Mouse (Mus musculus) forebrain, embryonic 14.5 days (tissue): ENCODE measurements around the gene Fam114a2. TPM values are rescaled to one million over a fixed set of nuclear protein-coding genes. Genes with fewer than 3 reads are reported as not detected.
"Not testable (repeated sequence)": the region's sequence is repeated elsewhere in the genome, so short reads cannot be mapped to it uniquely, and the experiment has no call there.

ENCODE experiments used
- ATAC-seq: fragments of 200-750 bp; cut with Nextera tagmentation; 2 replicates; pipeline ENCODE4 v1.8.0; 2017; ENCODE audit warnings: mild to moderate bottlenecking, moderate library complexity
- DNase-seq: peaks from one replicate; pipeline ENCODE4 v3.0.0-alpha.2; 2015; ENCODE audit warnings: low spot score
- H3K27ac ChIP-seq: fragments of 300-500 bp; sonication (generic); 2 replicates; pipeline ENCODE4 v1.5.1; 2014; ENCODE audit warnings: low read depth, mild to moderate bottlenecking, control low read depth, low read length, moderate library complexity
- H3K27me3 ChIP-seq: fragments of 300-500 bp; sonication (generic); replicated peaks from 2 replicates; pipeline ENCODE4 v1.6.1; 2014; ENCODE audit warnings: low read length, control low read depth, mixed read lengths; ENCODE audit not compliant: control insufficient read depth, insufficient read depth
- H3K36me3 ChIP-seq: fragments of 300-500 bp; sonication (generic); 2 replicates; pipeline ENCODE4 v1.6.1; 2014; ENCODE audit warnings: low read length, control low read depth; ENCODE audit not compliant: control insufficient read depth, insufficient read depth
- H3K4me1 ChIP-seq: fragments of 300-500 bp; sonication (generic); 2 replicates; pipeline ENCODE4 v1.6.1; 2014; ENCODE audit warnings: antibody characterized with exemption, low read length, control low read depth; ENCODE audit not compliant: control insufficient read depth, insufficient read depth
- H3K4me2 ChIP-seq: fragments of 300-500 bp; sonication (generic); 2 replicates; pipeline ENCODE4 v1.6.1; 2014; ENCODE audit warnings: mild to moderate bottlenecking, control low read depth, low read length
- H3K4me3 ChIP-seq: fragments of 300-500 bp; sonication (generic); 2 replicates; pipeline ENCODE4 v1.5.1; 2014; ENCODE audit warnings: low read depth, low read length, control low read depth
- H3K9ac ChIP-seq: fragments of 300-500 bp; sonication (generic); 2 replicates; pipeline ENCODE4 v1.6.1; 2014; ENCODE audit warnings: mild to moderate bottlenecking, low read length, control low read depth, moderate library complexity
- H3K9me3 ChIP-seq: fragments of 300-500 bp; sonication (generic); replicated peaks from 2 replicates; pipeline ENCODE4 v1.6.1; 2016; ENCODE audit warnings: low read length, control low read depth, mixed read lengths; ENCODE audit not compliant: control insufficient read depth
- WGBS: fragments of 180-500 bp; shearing (Covaris S2); extraction: QIAGEN DNeasy Blood & Tissue Kit; methylation state at CpG from one replicate; pipeline ENCODE4 v1.1.7; 2014; 5-methylcytosine and 5-hydroxymethylcytosine counted together
- polyA plus RNA-seq: library from polyadenylated mRNA; unstranded; fragments of >200 nt; fragmentation: Nextera tagmentation; extraction: Ambion mirVana; gene quantifications from 2 replicates; pipeline ENCODE4 v1.2.1, GENCODE M21; 2014

Gene Fam114a2
- 73.6 and 76.3 TPM in 2 replicates for polyA plus RNA-seq

DNA sequence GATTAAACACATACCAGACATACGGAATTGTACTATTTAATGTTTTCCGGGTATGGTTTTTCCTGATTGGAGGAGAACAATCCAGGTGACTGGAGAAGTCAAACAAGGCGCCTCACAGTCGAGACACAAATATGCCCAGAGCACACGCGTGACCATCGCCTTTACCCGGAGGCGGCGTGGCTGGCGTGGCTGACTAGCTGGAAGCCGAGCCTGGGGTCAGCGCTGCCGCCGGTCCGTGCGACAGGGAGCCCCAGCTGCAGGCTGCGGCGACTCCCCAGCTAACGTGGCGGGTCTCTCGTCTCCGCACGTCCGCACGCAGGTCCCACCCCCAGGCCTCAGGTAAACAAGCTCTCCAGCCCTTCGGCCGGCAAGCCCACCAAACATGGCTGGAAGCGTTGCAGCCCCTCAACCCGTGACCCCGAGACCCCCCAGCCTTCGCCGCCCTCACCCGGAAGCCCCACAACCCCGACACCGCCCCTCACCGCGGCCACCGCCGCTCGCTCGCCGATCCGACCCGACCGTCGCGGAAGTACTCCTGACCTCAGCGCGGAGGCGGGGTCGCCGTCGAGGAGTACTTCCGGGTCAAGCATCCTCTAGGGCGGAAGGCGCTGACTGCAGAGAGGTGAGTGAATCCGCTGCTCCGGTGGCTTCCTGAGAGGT, at the start of gene Fam114a2, which contains the start of gene Mfap3:
Gene Fam114a2 (minus strand): TSS at position 527 of the 660 bp plus-strand sequence.
Gene Mfap3 (plus strand): TSS at position 574 of the 660 bp plus-strand sequence.
- DNase-seq = peak; percentile 90
- WGBS = under 1% methylated on average over 59 of the region's 59 CpGs

DNA sequence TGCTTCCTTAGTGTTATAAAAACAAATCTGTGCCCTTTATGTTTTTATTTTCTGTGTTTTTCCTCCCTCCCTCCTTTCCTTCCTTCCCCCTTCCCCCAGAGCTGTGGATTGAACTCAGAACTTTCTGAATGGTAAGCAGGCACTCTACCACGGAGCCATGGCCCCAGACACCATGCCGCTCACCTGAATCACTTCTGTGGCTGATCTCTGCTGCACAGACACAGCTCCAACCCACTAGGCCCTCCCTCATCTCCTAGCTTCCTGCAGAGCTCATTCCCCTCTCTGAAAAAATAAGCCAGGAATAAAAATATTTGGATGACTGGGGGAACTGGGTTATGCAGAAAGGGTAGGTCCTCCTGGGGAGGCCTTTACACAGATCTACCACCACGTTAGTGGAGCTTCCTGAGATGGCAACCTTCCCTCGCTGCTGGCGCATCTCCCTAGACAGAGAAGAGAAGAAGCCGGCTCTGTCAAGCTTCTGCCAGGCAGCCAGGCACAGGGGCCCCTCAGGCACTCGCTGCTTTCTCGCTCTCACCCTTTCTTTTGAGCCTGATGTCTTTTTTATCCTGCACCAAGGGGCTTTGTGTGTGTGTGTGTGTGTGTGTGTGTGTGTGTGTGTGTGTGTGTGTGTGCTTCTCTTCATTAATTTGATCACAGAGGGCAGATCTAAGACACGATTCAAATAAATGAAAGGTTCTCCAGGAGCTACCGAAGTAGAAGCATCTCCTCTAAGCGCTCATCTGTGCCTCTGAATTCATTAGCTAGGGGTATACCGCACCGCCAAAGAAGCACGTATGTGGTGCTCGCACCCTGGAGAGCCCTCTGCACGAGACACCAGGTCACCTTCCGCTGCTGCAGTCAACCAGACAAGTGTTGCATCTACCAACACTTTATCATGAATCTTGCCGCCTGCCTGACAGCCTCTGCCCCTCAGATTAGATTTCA, 47.9 kb upstream of the Fam114a2 start:
- WGBS = 13% methylated on average over 18 of the region's 18 CpGs
- Histone ChIP-seq H3K4me2 (0 out of 2 replicates have a peak overlapping the region, but pooled peaks have one; percentile 14), H3K4me3 (no peak overlapping the region), H3K27me3 (no peaks in the 10 kb centered on the region), H3K9me3 (0 out of 2 replicates have a peak, but pooled peaks cover 3% of the 10 kb centered on the region), H3K36me3 (no peaks in the 10 kb centered on the region), H3K27ac (no peak overlapping the region), H3K4me1 (peaks cover 10% of the 10 kb centered on the region), H3K9ac (no peak overlapping the region)
- peak; percentile 37; the same call in 1 of the 2 replicates for ATAC-seq
- DNase-seq = peak; percentile 58

More for the DNA sequence above, at the start of gene Fam114a2, which contains the start of gene Mfap3:
- peaks cover 7% of the 10 kb centered on the region; the same call in 1 of the 2 replicates for H3K36me3 ChIP-seq
- peak within 1 kb of the TSS; percentile 72 for H3K27ac ChIP-seq
- peak; percentile 91 for ATAC-seq
- no peaks in the 10 kb centered on the region for H3K27me3 ChIP-seq
- peak within 1 kb of the TSS; percentile 95 for H3K4me3 ChIP-seq
- peaks cover 8% of the 10 kb centered on the region; the same call in 1 of the 2 replicates for H3K4me1 ChIP-seq
- H3K4me2 ChIP-seq = peak within 1 kb of the TSS; percentile 62
- H3K9me3 ChIP-seq = no peaks in the 10 kb centered on the region
- H3K9ac ChIP-seq = peak within 1 kb of the TSS; percentile 86

GRCm38 (mm10) chr11:57564564-57564963, 46.1 kb upstream of the Fam114a2 start:
- Histone ChIP-seq H3K4me2 (peak overlapping the region; percentile 20; the same call in 1 of the 2 replicates), H3K27me3 (no peaks in the 10 kb centered on the region), H3K27ac (no peak overlapping the region), H3K36me3 (no peaks in the 10 kb centered on the region), H3K9me3 (0 out of 2 replicates have a peak, but pooled peaks cover under 1% of the 10 kb centered on the region), H3K4me3 (no peak overlapping the region), H3K4me1 (peaks cover 10% of the 10 kb centered on the region), H3K9ac (no peak overlapping the region)
- no peak for ATAC-seq
- 27% methylated on average over 12 of the region's 12 CpGs for WGBS
- DNase-seq = no peak

GRCm38 (mm10) chr11:57557936-57558335, 39.5 kb upstream of the Fam114a2 start:
- H3K4me2 ChIP-seq, H3K9me3 ChIP-seq, H3K27me3 ChIP-seq, H3K4me3 ChIP-seq, H3K9ac ChIP-seq, H3K36me3 ChIP-seq, H3K27ac ChIP-seq, DNase-seq, ATAC-seq: not testable (repeated sequence)
- H3K4me1 ChIP-seq = peaks cover 10% of the 10 kb centered on the region
- 88% methylated on average over 9 of the region's 10 CpGs for whole genome bisulfite sequencing

DNA sequence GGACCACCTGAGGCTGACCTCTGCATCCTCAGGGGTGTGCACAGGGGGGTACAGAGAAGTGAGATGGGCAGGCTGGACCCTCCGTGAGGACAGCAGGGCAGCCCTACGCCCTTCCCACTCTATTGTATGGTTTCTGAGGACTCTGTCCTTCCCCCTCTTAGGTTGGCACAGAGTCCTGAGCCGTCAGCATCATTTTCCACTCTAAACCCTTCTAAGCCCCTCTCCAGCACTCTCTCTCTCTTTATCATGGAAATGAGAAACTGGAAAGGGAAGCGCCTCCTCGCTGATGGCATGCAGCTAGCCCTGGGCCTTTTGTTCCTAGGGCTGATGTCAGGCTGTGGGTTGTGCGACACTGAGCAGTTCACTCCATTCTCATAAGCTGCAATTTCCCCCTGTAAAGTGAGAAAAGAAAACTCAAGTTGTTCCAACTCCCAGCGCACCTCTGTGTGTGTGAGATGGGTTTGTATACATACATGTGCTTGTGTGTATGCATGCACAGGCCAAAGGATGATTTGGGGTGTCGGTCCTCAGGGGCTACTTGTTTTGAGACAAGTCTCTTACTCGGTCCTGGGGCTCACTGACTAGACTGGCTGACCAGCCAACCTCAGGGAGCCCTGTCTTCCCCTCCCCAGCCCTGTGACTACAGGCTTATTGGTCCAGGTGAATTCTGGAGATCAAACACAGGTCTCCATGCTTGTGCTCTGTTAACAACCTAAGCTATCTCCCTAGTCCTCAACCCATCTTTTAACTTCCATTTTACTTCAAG, 34.8 kb upstream of the Fam114a2 start:
- Histone ChIP-seq H3K36me3 (no peaks in the 10 kb centered on the region), H3K9me3 (no peaks in the 10 kb centered on the region), H3K4me1 (peaks cover 25% of the 10 kb centered on the region), H3K27me3 (no peaks in the 10 kb centered on the region), H3K27ac (peak overlapping the region; percentile 71), H3K9ac (0 out of 2 replicates have a peak overlapping the region, but pooled peaks have one; percentile 32), H3K4me2 (no peak overlapping the region), H3K4me3 (no peak overlapping the region)
- peak; percentile 82 for DNase-seq
- peak; percentile 79 for ATAC-seq
- WGBS = 4% methylated on average over 9 of the region's 9 CpGs

- H3K4me2 ChIP-seq = no peak overlapping the region
- no peaks in the 10 kb centered on the region for H3K36me3 ChIP-seq
- no peaks in the 10 kb centered on the region for H3K9me3 ChIP-seq
- DNase-seq (no peak), ATAC-seq (no peak)
- H3K4me3 ChIP-seq = no peak overlapping the region
- H3K27me3 ChIP-seq = no peaks in the 10 kb centered on the region
- no peak overlapping the region for H3K9ac ChIP-seq
- 92% methylated on average over 8 of the region's 8 CpGs for WGBS
- H3K4me1 ChIP-seq = peaks cover 25% of the 10 kb centered on the region
- H3K27ac ChIP-seq = no peak overlapping the region
Measured at GRCm38 (mm10) chr11:57551016-57551415, 32.6 kb upstream of the Fam114a2 start.

DNA sequence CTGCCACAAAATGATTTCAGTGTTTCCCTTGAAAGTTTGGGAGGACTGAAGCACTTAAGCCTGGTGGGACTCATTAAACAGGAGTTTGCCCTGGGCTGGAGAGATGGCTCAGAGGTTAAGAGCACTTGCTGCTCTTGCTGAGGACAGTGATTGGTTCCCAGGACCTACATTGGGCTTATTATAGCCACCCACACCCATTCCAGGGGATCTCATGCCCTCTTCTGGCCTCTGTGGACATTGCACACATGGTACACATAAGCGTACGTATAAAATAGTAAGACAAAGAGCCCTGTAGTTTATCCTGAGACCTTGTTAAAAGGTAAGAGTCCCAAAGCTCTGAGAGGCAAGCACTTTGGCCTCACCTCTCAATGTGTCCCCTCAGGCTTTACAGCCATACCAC, 31.8 kb upstream of the Fam114a2 start:
- Histone ChIP-seq H3K27me3 (no peaks in the 10 kb centered on the region), H3K4me3 (no peak overlapping the region), H3K4me1 (peaks cover 25% of the 10 kb centered on the region), H3K27ac (no peak overlapping the region), H3K4me2 (no peak overlapping the region), H3K9me3 (no peaks in the 10 kb centered on the region), H3K36me3 (no peaks in the 10 kb centered on the region), H3K9ac (no peak overlapping the region)
- DNase-seq = no peak
- ATAC-seq = no peak
- 96% methylated on average over 2 of the region's 2 CpGs for WGBS
